Mouse (Mus musculus) fibroblast of lung, adult 2 months (primary cell): Measurements from ENCODE around the gene Slc25a38.
"Not testable (repeated sequence)": the region's sequence is repeated elsewhere in the genome, so short reads cannot be mapped to it uniquely, and the experiment has no call there.

Experiments
- DNase-seq: peaks from one replicate; pipeline ENCODE4 v3.0.0-alpha.2; 2011; ENCODE audit warnings: low read depth

Slc25a38 gene

GRCm38 (mm10) chr9:120101165-120101564 lies 9.0 kb upstream of the Slc25a38 start:
- DNase-seq: no peak

- not testable (repeated sequence) for DNase-seq
Measured at GRCm38 (mm10) chr9:120108953-120109352, 1.2 kb upstream of the Slc25a38 start.

GRCm38 (mm10) chr9:120111156-120111945 lies 1.2 kb downstream of the Slc25a38 start:
- DNase-seq: no peak

DNA sequence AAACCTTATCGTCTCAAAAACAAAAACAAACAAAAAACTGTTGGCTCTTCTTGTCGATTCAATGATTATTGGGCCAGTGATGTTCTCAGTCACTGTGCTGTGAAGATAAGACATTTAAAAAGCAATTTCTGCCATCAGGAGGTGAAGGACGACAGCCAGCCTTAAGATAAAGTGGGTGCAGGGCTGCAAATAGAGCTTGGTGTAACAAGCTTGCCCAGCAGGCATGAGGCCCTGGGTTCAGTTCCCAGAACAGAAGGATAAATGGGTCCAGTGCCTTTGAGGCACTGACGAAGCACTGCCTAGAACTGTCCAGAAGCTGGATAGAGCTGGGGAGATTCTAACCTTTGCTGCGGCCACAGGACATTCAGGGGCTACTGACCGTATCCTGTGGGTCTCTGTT lies 2.3 kb downstream of the Slc25a38 start:
- no peak for DNase-seq

DNA sequence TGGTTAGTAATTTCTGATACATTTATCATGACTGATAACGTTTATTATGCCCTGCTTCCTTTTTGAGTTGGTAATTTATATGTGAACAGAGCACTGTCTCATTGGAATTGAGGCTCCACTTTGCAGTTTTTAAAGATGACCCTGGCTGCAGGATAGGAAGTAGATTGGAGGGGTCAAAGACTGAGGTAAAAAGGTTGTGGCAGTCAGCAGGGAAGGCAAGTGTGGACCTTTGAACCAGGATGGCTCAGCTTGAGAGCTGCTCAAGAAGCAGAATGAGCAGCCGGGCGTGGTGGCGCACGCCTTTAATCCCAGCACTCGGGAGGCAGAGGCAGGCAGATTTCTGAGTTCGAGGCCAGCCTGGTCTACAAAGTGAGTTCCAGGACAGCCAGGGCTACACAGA lies 3.3 kb downstream of the Slc25a38 start:
- DNase-seq: no peak

DNA sequence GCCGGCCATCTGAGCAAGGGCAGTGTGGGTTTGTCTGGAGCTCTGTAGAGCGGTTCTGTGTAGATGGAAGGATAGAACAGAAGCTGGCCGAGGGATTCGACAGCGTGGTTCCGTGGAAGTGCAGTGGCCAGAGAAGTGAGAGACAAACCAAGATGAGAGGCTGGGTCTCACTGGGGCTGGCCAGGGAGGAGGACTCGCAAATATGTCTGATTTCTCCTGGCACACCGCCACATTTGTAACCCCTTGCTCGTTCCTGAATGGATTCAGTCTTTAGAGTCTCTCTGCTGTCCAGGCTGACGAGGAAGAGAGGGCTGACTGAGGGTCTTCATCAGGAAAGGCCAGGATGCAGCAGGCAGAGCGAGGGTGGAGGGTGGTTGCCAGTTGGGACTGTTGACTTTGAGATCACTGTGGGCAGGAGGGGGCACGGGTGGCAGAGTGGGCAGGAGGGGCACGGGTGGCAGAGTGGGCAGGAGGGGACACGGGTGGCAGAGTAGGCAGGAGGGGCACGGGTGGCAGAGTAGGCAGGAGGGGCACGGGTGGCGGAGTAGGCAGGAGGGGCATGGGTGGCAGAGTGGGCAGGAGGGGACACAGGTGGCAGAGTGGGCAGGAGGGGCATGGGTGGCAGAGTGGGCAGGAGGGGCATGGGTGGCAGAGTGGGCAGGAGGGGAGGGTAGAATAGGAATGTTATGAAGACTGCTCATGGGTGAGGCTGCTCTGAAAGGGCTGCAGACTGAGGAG lies 4.0 kb downstream of the Slc25a38 start:
- no peak for DNase-seq

- DNase-seq: no peak
Measured at GRCm38 (mm10) chr9:120114789-120115151, 4.6 kb downstream of the Slc25a38 start.

GRCm38 (mm10) chr9:120115580-120115979 lies 5.4 kb downstream of the Slc25a38 start:
- DNase-seq: no peak

GRCm38 (mm10) chr9:120116184-120116624 lies 6.0 kb downstream of the Slc25a38 start:
- no peak for DNase-seq

DNA sequence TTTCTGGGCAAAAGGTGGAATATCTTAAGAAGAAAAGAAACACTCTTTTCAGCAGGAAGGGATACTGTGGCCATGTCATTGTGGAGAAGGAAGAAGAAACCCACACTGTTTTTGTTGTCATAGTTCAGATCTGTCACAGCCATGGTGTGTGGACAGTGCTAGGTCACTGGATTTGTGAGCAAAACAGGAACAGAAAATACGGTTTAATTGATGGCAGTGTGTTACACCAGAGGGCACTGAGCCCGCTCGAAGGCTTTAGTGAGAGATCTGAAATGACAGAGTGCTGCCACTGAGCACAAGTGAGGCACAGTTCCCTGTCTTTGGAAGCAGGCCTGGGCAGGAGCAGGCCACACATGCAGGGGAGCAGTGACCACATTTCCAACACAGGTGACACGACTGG lies 8.0 kb downstream of the Slc25a38 start:
- no peak for DNase-seq

DNA sequence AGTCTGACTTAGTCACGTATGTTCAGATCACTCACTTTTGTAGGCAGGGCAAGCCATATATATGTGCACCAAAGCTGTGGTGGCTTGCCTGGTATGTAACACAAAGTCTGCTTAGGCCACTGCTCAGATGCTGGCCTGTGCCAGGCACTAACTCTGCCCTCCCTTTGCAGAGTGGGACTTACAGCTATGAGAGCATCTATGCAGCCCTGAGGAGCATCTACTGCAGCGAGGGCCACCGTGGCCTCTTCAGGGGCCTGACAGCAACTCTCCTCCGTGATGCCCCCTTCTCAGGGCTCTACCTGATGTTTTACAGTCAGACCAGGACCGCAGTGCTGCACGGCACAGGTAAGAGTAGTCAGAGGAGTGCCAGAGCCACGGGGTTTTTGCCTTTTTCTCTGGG lies 10.3 kb downstream of the Slc25a38 start:
- no peak for DNase-seq

- no peak for DNase-seq
Measured at GRCm38 (mm10) chr9:120126868-120127267, 16.7 kb downstream of the Slc25a38 start.

DNA sequence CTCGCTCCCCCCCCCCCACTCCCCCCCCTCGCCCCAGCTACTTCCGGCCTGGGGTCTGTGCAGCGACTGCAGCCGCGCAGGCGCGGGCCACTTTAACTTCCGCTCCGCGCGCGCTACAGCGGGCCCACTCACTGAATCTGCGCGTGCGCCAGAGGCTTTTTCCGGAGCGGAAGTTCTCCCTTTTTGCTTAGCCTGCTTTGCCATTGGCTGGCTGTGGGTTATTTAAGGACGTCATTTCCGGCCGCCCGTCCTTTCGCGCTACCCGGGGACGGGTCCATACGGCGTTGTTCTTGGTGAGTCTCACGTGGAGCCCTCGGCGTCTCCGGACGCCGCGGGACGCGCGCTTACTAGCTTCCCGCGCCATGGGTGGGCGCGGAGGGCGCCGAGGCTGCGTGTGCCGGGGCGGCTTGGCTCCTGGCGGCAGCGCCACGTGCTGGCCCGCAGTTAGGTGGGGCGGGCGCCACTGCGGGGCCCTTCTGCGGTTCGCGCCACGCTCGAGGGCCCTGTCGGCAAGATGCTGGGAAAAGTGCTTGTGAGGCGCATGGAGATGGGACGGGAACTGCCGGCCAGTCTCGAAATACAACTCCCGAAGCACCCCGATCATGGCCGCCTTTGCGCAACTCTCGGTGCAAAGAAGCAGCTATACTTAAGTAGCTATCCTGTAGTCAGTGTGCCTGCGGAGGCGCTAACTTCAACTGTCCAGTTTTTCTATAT lies 17.5 kb downstream of the Slc25a38 start, which contains the start of gene Rpsa:
Gene Rpsa, plus strand, starts transcription at position 152 of the 714 bp plus-strand sequence.
- DNase-seq: peak; percentile 95

DNA sequence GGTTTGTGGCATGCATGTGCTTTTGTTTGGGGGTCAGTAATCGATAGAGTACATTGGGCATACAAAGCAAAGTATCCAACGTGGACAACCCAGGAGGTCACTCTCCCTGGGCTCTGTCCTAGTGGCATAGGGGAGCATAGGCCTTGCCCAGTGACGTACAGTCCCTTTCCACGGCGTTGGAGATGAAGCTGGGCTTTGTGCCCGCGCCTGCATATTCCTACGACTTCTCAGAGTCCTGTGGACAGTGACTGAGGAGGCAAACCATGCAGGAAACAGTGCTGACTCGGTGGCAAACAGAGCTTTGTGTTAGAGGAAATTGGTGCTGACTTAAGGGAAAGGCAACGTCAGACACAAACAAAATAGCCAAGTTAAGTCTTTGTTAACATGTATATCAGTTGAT lies 19.1 kb downstream of the Slc25a38 start:
- DNase-seq: no peak

DNA sequence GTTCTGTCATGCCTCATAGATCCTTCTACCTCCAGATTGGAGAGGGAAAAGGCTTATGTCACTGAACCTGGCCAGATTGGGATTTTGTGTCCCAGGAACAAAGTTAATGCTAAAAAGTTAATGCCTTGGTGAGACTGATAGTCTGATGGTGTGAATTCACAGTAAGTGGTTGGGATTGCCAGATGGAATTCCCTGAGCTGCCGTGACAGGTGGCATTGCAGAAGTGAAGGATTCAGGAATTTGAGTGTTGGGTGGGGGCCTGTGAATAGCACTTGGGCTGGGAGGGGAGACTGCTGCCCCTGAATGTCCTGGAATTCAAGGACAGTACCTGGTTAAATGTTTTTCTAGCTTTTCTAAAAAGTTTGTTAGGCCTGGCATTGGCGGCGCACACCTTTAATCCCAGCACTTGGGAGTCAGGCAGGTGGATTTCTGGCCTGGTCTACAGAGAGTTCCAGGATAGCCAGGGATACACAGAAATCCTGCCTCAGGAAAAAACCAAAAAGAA lies 21.7 kb downstream of the Slc25a38 start:
- DNase-seq: no peak

- DNase-seq: no peak
Measured at GRCm38 (mm10) chr9:120132980-120133754, 23.0 kb downstream of the Slc25a38 start.

GRCm38 (mm10) chr9:120133755-120134475 lies 23.7 kb downstream of the Slc25a38 start:
- DNase-seq: no peak

DNA sequence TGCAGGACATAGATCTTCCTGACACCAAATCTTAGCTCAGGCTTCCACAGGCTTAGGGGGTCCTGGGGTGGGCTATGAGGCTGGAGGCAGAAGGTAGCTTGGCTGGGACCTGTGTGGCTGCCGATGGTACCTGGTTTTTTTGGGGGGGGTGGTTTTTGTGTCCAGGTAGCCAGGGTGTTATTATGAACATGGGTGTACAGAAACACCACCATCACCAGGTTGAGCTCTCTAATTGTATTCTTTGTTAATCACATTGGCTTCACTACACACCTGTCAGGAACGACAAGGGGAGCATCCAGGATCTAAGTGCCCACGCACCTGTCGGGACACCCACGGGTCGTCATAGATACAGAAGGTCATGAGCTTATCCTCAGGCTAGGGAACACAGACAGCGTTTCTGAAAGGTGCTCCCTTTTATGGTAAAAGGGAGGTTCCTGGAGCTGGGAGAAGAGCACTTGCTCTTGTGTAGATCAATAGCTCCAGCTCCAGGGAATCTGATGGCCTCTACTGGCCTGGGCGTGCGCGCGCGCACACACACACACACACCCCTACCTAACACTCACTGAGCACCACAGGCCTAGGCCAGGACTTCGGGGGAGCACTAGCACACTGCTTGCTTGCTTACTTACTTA lies 24.5 kb downstream of the Slc25a38 start:
- no peak for DNase-seq

DNA sequence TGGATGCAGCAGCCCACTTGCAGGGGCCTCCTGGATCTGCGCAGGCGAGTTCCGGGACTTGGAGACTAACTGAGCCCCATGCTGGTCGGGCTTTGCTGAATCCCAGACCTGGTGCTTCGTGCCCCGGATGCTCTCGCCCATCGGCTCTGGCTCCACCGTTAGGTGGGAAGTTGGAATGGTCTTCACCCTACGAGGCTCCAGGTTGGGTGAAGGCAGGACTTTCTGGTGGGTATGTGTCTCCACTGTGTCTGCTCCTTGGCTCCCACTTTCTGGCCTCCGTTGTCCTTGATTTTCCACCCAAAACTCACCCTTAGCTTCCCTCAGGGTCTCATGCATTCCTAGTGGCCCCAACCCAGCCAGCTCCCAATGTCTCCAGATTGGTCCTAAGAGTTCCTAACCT lies 25.3 kb downstream of the Slc25a38 start:
- no peak for DNase-seq

- peak; percentile 39 for DNase-seq
Measured at GRCm38 (mm10) chr9:120140652-120141051, 30.5 kb downstream of the Slc25a38 start.

DNA sequence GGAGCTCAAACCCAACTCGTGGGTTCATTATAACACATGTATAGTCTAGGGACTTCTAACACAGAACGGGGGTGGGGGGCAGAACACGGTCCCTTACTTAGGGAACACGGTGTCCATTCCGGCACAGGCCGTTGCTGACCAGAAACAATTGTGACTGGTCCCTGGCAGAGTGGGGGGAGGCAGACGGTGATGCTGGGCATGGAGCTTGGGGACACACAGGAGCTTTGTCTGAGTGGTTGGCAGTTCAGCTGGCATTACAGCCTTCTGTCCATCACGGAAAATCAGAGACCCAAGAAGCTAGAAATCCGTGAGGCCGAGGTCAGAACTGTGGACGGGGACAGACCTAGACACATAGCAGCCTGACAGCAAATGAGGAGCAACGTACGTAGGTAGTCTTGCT lies 34.3 kb downstream of the Slc25a38 start:
- no peak for DNase-seq
